Mouse (Mus musculus): ENCODE data around the gene Nrn1. TPM values are rescaled to one million over a fixed set of nuclear protein-coding genes. Genes with fewer than 3 reads are reported as not detected.

Gene Nrn1
- polyA plus RNA-seq, 1 experiment from 2014 or later: 5.2 TPM

DNA sequence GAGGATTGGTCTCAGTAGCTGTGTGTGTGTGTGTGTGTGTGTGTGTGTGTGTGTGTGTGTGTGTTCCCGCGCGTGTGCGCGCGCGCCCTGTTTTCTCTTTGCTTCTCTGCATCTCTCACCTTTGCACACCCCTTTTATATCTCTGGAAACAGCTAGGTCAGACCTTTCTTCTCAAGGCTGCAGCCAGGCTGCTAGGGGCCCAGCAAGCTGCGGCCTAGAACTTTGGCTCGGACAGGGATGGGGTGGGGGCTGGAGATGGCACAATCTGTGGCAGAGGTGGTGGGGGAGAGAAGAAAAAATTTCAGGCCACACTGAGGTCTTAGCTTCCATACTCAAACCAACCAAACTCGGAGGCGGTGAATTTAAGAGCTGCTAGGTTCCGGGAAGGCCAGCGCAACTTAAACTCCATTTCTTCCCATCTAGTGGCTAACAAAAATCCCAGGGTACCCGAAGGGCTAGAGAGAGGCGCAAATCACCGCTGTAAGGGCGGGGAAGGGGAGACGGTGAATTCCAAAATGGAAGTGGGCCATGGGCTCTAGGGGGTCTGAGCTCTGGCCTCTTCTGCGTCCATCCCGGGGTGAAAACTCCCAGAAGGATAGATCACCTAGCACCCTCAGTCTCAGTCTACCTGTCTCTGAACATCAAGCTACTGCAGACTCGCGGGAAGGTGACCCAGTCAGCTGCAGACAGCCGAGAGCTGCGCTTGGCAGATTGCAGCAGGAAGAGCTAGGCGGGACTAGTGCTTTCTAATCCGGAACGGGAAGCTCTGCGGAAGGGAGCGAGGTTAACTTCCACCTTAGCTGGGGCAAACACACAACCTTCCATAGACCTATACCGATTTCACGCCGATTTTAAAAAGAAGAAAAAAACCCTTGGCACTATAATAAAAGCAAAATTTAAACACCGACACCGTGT lies 3.7 kb downstream of the Nrn1 start:
- Histone ChIP-seq H3K27me3 (peaks cover 75% of the 10 kb centered on the region), H3K9me3 (no peaks in the 10 kb centered on the region), H3K4me2 (replicated peaks) (peak overlapping the region; percentile 49), H3K4me1 (peaks cover 21% of the 10 kb centered on the region), H3K4me3 (peak overlapping the region; percentile 31), H3K36me3 (no peaks in the 10 kb centered on the region), H3K9ac (peak overlapping the region; percentile 33; the same call in 1 of the 2 replicates), H3K27ac (no peak overlapping the region)
- WGBS: 2% methylated on average over 34 of the region's 34 CpGs
- ATAC-seq (ENCODE audit: insufficient number of reproducible peaks, insufficient read depth, low FRiP score, low TSS enrichment): no peak

GRCm38 (mm10) chr13:36730341-36730761 lies 4.6 kb downstream of the Nrn1 start:
- Histone ChIP-seq H3K27ac (no peak overlapping the region), H3K27me3 (peaks cover 79% of the 10 kb centered on the region), H3K36me3 (no peaks in the 10 kb centered on the region), H3K4me3 (no peak overlapping the region), H3K4me2 (replicated peaks) (no peak overlapping the region), H3K9me3 (no peaks in the 10 kb centered on the region), H3K4me1 (peaks cover 18% of the 10 kb centered on the region), H3K9ac (no peak overlapping the region)
- WGBS: 6% methylated on average over 14 of the region's 14 CpGs
- ATAC-seq (ENCODE audit: insufficient number of reproducible peaks, insufficient read depth, low FRiP score, low TSS enrichment): no peak

- peaks cover 13% of the 10 kb centered on the region for H3K4me1 ChIP-seq
- H3K27me3 ChIP-seq: peaks cover 79% of the 10 kb centered on the region
- 1% methylated on average over 13 of the region's 13 CpGs for WGBS
- no peak overlapping the region for H3K9ac ChIP-seq
- H3K4me2 ChIP-seq (replicated peaks): no peak overlapping the region
- H3K9me3 ChIP-seq: no peaks in the 10 kb centered on the region
- no peak overlapping the region for H3K4me3 ChIP-seq
- no peak for ATAC-seq (ENCODE audit: insufficient number of reproducible peaks, insufficient read depth, low FRiP score, low TSS enrichment)
- no peaks in the 10 kb centered on the region for H3K36me3 ChIP-seq
- H3K27ac ChIP-seq: no peak overlapping the region
Measured at GRCm38 (mm10) chr13:36729731-36730340, 5.1 kb downstream of the Nrn1 start.

DNA sequence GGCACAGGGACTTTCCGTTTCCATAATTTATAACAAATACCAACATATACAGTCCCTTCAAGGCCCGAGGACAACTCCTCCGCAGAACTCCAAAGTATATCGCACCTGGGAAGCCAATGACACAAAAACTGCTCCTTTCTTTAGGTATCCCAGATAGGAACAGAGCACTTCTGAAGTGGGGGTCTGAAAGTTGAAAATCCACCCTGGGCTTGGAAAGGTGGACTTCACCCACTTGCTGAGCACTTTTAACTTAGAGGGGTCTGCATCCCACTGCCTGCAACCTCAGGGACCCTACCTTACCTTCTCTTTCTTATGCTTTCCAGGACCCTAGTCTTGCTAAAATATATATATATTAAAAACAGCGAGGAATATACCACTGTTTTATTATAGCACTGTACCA lies 6.4 kb downstream of the Nrn1 start:
- H3K27me3 ChIP-seq: peaks cover 82% of the 10 kb centered on the region
- no peak for ATAC-seq (ENCODE audit: insufficient number of reproducible peaks, insufficient read depth, low FRiP score, low TSS enrichment)
- no peak overlapping the region for H3K4me2 ChIP-seq (replicated peaks)
- WGBS: 6% methylated on average over 5 of the region's 5 CpGs
- no peak overlapping the region for H3K27ac ChIP-seq
- no peaks in the 10 kb centered on the region for H3K36me3 ChIP-seq
- H3K9ac ChIP-seq: no peak overlapping the region
- H3K4me3 ChIP-seq: no peak overlapping the region
- H3K4me1 ChIP-seq: peaks cover 22% of the 10 kb centered on the region
- H3K9me3 ChIP-seq: no peaks in the 10 kb centered on the region

- Histone ChIP-seq H3K4me3 (peak overlapping the region; percentile 35), H3K36me3 (no peaks in the 10 kb centered on the region), H3K4me2 (replicated peaks) (peak overlapping the region; percentile 52), H3K27me3 (peaks cover 88% of the 10 kb centered on the region), H3K9me3 (no peaks in the 10 kb centered on the region), H3K9ac (no peak overlapping the region), H3K27ac (no peak overlapping the region), H3K4me1 (peaks cover 22% of the 10 kb centered on the region)
- ATAC-seq (ENCODE audit: insufficient number of reproducible peaks, insufficient read depth, low FRiP score, low TSS enrichment): no peak
- under 1% methylated on average over 23 of the region's 23 CpGs for WGBS
Measured at GRCm38 (mm10) chr13:36727779-36728470, 7.0 kb downstream of the Nrn1 start.

GRCm38 (mm10) chr13:36726951-36727778 lies 7.8 kb downstream of the Nrn1 start:
- ATAC-seq (ENCODE audit: insufficient number of reproducible peaks, insufficient read depth, low FRiP score, low TSS enrichment): no peak
- H3K27ac ChIP-seq: no peak overlapping the region
- H3K4me3 ChIP-seq: peak overlapping the region; percentile 35
- peaks cover 90% of the 10 kb centered on the region for H3K27me3 ChIP-seq
- peak overlapping the region; percentile 33; the same call in 1 of the 2 replicates for H3K9ac ChIP-seq
- no peaks in the 10 kb centered on the region for H3K9me3 ChIP-seq
- H3K36me3 ChIP-seq: no peaks in the 10 kb centered on the region
- under 1% methylated on average over 34 of the region's 34 CpGs for WGBS
- H3K4me1 ChIP-seq: peaks cover 22% of the 10 kb centered on the region
- H3K4me2 ChIP-seq (replicated peaks): peak overlapping the region; percentile 52

DNA sequence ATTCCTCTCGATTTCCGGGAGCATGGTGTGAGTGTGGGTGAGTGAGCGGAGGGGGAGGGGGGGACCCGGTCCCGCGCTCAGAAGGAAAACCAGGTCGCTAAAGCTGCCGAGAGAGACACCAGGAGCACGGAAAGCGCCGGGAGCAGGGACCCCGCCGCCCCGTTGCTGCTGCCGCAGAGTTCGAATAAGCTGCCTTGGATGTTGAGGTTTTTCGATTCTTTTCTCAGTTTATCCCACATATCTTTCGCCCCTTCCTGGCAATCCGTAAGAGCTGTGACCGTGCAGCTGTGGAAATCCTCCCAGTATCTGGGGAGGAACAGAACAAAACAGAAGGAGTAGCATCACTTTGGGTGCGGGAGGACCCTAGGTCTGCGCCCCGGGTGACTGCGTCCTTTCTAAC lies 8.4 kb downstream of the Nrn1 start:
- Histone ChIP-seq H3K9ac (peak overlapping the region; percentile 33; the same call in 1 of the 2 replicates), H3K27me3 (peaks cover 92% of the 10 kb centered on the region), H3K4me3 (peak overlapping the region; percentile 35), H3K36me3 (no peaks in the 10 kb centered on the region), H3K4me2 (replicated peaks) (peak overlapping the region; percentile 52), H3K27ac (no peak overlapping the region), H3K9me3 (no peaks in the 10 kb centered on the region), H3K4me1 (peaks cover 22% of the 10 kb centered on the region)
- ATAC-seq (ENCODE audit: insufficient number of reproducible peaks, insufficient read depth, low FRiP score, low TSS enrichment): no peak
- 0% methylated on average over 24 of the region's 24 CpGs for WGBS

DNA sequence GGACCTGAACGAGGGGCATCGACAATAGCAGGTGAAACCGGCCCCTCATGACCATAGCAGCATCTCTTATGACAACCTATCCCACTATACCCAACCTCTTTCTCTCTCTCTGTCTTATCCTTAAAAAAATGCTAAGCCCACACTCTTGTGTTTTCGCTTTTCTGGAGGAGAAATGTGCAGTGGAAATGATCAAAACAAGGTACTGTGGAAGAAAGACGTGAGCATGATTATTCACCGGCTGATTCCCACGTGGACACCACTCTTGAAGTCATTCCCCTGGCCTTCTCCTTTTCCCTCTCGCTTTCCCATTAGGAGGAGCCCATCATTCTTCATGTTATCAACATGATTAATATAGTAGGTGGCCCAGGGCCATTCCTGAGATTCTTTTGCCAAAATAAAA lies 9.1 kb downstream of the Nrn1 start:
- peaks cover 91% of the 10 kb centered on the region for H3K27me3 ChIP-seq
- under 1% methylated on average over 8 of the region's 8 CpGs for WGBS
- H3K9me3 ChIP-seq: no peaks in the 10 kb centered on the region
- H3K4me3 ChIP-seq: no peak overlapping the region
- no peak for ATAC-seq (ENCODE audit: insufficient number of reproducible peaks, insufficient read depth, low FRiP score, low TSS enrichment)
- no peak overlapping the region for H3K4me2 ChIP-seq (replicated peaks)
- no peak overlapping the region for H3K9ac ChIP-seq
- no peak overlapping the region for H3K27ac ChIP-seq
- H3K4me1 ChIP-seq: peaks cover 22% of the 10 kb centered on the region
- no peaks in the 10 kb centered on the region for H3K36me3 ChIP-seq

GRCm38 (mm10) chr13:36724533-36725470 lies 10.1 kb downstream of the Nrn1 start:
- Histone ChIP-seq H3K9me3 (no peaks in the 10 kb centered on the region), H3K4me3 (peak overlapping the region; percentile 27), H3K36me3 (no peaks in the 10 kb centered on the region), H3K27ac (no peak overlapping the region), H3K4me1 (peaks cover 22% of the 10 kb centered on the region), H3K27me3 (peaks cover 86% of the 10 kb centered on the region), H3K4me2 (replicated peaks) (peak overlapping the region; percentile 42), H3K9ac (no peak overlapping the region)
- under 1% methylated on average over 40 of the region's 40 CpGs for WGBS
- no peak; the same call in 1 of the 2 replicates for ATAC-seq (ENCODE audit: insufficient number of reproducible peaks, insufficient read depth, low FRiP score, low TSS enrichment)

- Histone ChIP-seq H3K9me3 (no peaks in the 10 kb centered on the region), H3K27me3 (peaks cover 76% of the 10 kb centered on the region), H3K4me1 (peaks cover 22% of the 10 kb centered on the region), H3K27ac (no peak overlapping the region), H3K4me3 (peak overlapping the region; percentile 2; the same call in 1 of the 2 replicates), H3K4me2 (replicated peaks) (peak overlapping the region; percentile 42; the same call in 1 of the 2 replicates), H3K9ac (no peak overlapping the region), H3K36me3 (no peaks in the 10 kb centered on the region)
- ATAC-seq (ENCODE audit: insufficient number of reproducible peaks, insufficient read depth, low FRiP score, low TSS enrichment): no peak
- WGBS: 2% methylated on average over 15 of the region's 15 CpGs
Measured at GRCm38 (mm10) chr13:36723726-36724300, 11.1 kb downstream of the Nrn1 start.

Measured in embryonic facial prominence, embryonic 12.5 days (tissue).